Mouse (Mus musculus) left cerebral cortex, postnatal 10 days (tissue): ENCODE results near the gene Slc29a3. TPM values are rescaled to one million over a fixed set of nuclear protein-coding genes. Genes with fewer than 3 reads are reported as not detected.
"Not testable (repeated sequence)": the region's sequence is repeated elsewhere in the genome, so short reads cannot be mapped to it uniquely, and the experiment has no call there.

Source experiments
- DNase-seq, 2 experiments: peaks; one replicate each; pipeline ENCODE4 v3.0.0; 2021 to 2022; ENCODE audit warnings: low spot score in 2 of 2, mixed read lengths in 1 of 2; ENCODE audit errors: extremely low spot score in 1 of 2
- intact Hi-C: fragments of 180-260 bp; cut with DNase I; formaldehyde crosslinking; loops from one replicate; pipeline ENCODE4 v1.15.1; 2025
- total RNA-seq, 2 experiments: library from RNA; stranded (reverse); gene quantifications; 2 replicates each; pipeline ENCODE4 v1.2.3; 2021

The Slc29a3 gene
- total RNA-seq, 2 experiments from 2014 or later: 16.5 to 16.9 TPM

- DNase-seq: no peak
- intact Hi-C loops: loop anchor here (5.0 kb wide), 2 partner anchors 53 to 293 kb away; no protein-coding TSS in a partner anchor
Observed at GRCm38 (mm10) chr10:60774616-60775015, 22.0 kb upstream of the Slc29a3 start.

DNA sequence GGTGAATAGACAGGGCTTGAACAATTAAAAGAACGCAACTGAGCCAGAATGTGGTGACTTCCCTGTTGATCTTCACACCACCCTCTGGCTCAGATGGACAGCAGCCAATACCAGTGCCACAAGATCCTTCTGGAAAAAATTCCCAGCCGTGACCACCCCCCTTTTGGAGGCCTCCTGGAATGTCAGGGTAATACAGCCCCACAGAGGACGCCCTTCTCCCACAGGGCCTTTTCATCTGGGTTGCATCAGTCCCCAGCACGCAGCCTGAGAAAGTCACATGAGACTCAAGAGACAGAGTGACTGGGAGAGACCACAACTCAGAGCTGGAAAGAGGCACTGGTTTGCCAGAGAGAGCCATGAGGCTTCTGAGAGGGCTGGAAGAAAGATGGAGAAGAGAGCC is 18.3 kb upstream of the Slc29a3 start:
- no peak for DNase-seq
- intact Hi-C loops: no loop called here

GRCm38 (mm10) chr10:60768614-60769013 is 16.0 kb upstream of the Slc29a3 start:
- no peak for DNase-seq
- intact Hi-C loops: no loop called here

- intact Hi-C loops: no loop called here
- no peak for DNase-seq
Observed at GRCm38 (mm10) chr10:60767400-60767799, 14.8 kb upstream of the Slc29a3 start.

- no peak for DNase-seq
- intact Hi-C loops: no loop called here
Observed at GRCm38 (mm10) chr10:60762126-60762525, 9.5 kb upstream of the Slc29a3 start.

DNA sequence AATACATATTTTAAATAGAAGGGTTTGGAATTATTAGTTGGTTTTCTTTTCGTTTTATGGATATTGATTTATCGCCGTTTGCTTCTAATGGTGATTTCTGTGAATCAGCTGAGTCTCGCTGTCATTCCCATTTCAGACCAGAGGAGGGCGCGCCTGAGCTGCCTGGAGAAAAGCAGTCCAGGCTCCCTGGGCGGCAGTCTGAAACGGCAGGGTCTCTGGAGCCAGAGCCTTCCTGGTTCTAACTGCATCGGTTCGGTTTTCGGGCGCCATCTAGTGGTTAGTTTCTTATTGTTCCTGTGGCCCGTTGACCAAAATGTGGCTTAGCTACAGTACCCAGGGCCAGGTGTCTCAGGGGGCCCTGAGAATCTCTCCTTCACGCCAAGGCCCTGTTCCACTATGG is 7.8 kb upstream of the Slc29a3 start:
- intact Hi-C loops: no loop called here
- peak; percentile 92 to 94 for DNase-seq

- intact Hi-C loops: loop anchor here (5.0 to 10.0 kb wide), 4 partner anchors 225 to 612 kb away; no protein-coding TSS in a partner anchor
- DNase-seq: peak; percentile 58 to 73
Observed at GRCm38 (mm10) chr10:60756992-60757391, 4.4 kb upstream of the Slc29a3 start.

DNA sequence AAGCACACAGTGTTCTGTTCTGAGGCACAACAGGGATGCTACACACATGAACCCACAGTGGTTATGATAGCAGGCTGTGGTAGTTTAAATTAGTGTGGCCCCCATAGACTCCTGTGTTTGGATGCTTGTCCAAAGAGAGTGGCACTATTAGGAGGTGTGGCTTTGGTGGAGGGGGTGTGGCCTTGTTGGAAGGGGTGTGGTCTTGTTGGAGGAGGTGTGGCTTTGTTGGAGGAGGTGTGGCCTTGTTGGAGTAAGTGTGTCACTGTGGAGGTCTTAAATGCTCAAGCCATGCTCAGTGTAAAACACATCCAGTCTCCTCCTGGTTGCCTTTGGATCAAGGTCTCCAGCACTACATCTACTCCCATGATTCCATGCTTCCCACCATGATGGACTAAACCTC is 3.6 kb upstream of the Slc29a3 start:
- no peak for DNase-seq
- intact Hi-C loops: loop anchor here (5.0 to 10.0 kb wide), 4 partner anchors 224 to 611 kb away; no protein-coding TSS in a partner anchor

DNA sequence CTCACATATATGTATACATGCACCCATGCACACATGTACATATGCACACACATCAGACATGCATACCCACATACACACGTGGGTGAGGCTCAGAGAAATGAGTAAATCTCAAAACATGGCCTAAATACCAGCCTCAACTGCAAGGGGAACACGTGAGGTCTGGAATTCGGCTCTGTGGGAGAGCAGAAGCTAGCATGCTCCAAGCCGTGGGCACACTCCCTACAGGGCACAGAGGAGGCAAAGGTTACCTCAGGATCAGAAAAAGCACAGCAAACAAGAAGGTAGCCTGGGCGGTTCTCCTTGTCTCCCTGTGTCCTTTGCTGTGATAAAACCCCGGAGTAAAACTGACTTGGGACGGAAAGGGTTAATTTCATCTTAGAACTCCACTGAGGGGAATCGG is 1.3 kb upstream of the Slc29a3 start:
- intact Hi-C loops: loop anchor here (5.0 to 10.0 kb wide), 2 partner anchors 67 to 609 kb away; no protein-coding TSS in a partner anchor

DNA sequence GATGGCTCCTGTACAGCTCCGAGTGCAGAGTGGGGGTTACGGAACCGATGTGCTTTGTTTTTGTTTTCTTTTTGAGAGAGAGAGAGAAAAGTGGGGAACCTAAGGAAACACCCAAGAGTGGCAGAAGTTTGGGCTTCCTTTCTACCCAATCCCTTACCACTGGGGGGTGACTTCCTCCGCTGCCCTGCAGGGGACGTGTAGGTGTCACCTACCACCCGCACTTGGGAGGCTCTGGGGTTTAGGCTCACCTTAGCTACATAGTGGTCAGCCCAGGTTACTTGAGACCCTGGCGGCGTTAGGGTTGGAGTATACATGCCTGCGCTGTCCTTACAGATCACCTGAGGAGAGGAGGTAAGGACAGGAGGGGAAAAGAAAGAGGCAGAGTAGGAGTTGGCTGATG is 667 bp upstream of the Slc29a3 start:
- intact Hi-C loops: loop anchor here (5.0 to 10.0 kb wide), 2 partner anchors 66 to 608 kb away; no protein-coding TSS in a partner anchor

More for the DNA sequence above, 1.3 kb upstream of the Slc29a3 start:
- DNase-seq: no peak

DNA sequence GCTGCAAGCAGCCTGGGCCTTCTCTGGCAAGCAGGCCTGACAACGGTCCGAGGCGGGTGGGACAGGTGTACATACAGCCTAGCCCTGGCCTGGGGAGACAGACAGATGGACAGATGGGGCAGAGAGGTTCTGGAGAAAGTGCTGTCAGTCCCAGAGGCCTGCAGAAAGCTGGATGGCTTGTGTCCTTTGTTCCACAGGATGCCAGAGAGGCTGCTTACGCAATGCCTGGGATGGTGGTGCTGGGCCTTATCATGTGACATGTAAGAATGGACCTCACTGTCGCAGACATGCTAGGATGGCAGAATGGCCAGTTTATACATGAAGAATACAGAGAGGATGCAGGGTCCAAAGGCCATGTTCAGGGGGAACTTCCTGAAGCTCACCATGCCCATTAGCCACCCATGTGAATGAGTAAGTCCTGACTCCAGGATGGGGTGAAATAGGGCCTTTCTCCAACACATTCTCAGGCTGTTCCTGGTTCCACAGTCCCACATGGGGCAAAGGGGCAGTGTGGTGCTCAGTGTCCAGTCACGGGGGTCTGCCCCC is 4.9 kb downstream of the Slc29a3 start:
- DNase-seq: no peak
- intact Hi-C loops: no loop called here

More for the DNA sequence above, 667 bp upstream of the Slc29a3 start:
- DNase-seq: no peak

GRCm38 (mm10) chr10:60746512-60746911 is 6.1 kb downstream of the Slc29a3 start:
- intact Hi-C loops: no loop called here
- no peak for DNase-seq

GRCm38 (mm10) chr10:60744543-60745290 is 7.9 kb downstream of the Slc29a3 start:
- DNase-seq: no peak
- intact Hi-C loops: no loop called here

DNA sequence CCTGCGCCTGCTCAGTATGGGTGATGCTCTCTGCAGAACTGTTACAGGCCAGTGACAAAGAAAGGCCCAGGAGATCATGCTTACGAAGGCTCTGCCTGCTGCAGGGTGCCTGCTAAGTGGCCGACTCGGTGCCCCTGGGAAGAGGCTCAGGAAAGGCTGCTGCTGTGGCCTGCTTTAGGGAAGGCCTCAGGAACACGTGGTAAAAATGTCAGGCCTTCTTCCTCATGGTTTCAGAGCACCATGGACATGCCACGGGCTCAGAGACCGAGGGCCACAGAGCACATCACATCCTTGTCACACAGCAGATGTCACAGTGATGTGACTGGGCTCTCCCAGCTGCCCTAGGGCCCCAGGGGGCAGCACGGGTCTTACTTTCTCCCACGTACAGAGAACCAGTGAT is 8.9 kb downstream of the Slc29a3 start:
- intact Hi-C loops: no loop called here
- no peak for DNase-seq

GRCm38 (mm10) chr10:60742942-60743341 is 9.7 kb downstream of the Slc29a3 start:
- intact Hi-C loops: no loop called here
- DNase-seq: no peak

GRCm38 (mm10) chr10:60742296-60742695 is 10.3 kb downstream of the Slc29a3 start:
- DNase-seq, intact Hi-C loops: not testable (repeated sequence)

DNA sequence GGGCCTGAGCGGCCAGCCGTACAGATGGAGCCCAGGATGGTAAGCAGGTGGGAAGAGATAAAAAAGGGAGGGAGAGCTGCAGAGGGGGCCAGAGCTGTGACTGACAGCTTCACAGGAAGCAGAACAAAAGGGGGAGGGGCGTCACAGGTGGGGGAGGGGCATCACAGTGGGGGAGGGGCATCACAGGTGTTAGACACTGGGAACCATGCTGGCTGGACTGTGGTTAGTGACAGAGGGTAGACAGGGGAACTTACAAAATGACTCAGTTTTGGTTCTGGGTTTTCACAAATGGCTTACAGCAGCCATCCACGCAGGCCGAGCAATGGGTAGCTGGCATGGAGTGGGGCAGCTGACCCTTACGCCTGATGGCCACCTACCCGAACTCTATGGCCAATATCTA is 11.2 kb downstream of the Slc29a3 start:
- intact Hi-C loops: no loop called here
- no peak for DNase-seq

DNA sequence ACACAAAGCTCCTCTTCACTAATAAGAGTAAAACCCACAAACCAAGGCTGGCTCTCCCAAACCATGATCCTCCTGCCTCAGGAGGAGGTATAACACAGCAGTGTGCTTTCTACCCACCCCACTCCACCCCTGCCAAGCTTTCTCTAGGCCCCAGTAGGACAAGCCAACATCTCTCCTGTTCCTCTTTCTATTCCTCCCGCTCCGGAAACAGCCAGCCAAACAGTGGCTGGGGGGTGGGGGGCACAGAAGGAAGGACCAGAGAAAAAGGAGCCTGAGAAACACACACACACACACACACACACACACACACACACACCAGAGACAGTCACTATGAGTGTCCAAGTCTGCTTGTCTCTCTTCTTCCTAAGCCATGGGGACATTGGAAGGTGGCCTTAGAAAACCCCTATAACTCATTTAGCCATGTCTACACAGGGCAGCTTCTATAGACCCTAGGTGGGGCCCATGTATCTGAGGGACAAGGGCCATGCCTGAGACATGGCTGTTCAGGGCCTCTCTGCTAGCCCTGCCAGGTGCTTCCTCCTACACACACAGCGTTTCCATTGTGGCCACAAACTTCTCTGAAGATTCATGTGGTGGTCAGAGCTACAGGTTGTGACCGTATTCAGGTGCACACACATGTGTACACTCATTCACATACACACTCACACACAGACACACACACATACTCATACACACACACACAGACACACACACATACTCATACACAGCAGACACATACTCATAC is 12.8 kb downstream of the Slc29a3 start:
- intact Hi-C loops: no loop called here
- no peak for DNase-seq

DNA sequence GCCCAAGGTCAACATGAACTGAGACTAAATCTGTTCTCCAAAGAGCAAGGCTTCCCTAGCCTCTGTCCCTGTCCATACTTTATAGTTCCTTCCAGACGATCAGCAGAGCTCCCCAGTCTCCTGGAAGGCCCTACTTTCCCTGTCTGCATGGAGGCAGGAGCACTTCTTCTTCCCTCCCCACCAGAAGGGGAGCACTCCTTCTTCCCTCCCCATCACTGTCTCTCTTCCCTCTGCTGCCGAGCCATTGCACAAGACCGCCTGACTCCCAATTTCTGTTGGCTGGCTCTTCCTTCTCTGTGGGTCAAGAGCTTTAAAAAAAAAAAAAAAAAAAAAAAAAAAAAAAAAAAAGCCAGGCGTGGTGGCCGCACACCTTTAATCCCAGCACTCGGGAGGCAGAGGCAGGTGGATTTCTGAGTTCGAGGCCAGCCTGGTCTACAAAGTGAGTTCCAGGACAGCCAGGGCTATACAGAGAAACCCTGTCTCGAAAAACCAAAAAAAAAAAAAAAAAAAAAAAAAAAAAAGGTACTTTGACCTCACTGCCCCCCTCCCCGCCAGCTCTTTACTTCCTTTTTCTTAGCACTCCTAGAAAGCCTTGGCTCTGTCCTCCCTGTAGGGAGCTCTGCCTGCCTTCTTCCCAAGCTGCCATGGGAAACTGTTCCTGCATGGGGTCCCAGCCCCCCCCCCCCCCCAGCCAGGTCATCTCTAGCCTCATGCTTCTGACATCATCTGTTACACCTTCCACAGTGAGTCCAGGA is 14.5 kb downstream of the Slc29a3 start:
- no peak for DNase-seq
- intact Hi-C loops: no loop called here
